Mouse (Mus musculus): ENCODE measurements at regions not wholly inside any gene's neighbourhood (a gene's known extent, or its start where the extent isn't known, plus 50 kb on each side); places are given as distances from the start of the nearest gene placed in this dataset.

DNA sequence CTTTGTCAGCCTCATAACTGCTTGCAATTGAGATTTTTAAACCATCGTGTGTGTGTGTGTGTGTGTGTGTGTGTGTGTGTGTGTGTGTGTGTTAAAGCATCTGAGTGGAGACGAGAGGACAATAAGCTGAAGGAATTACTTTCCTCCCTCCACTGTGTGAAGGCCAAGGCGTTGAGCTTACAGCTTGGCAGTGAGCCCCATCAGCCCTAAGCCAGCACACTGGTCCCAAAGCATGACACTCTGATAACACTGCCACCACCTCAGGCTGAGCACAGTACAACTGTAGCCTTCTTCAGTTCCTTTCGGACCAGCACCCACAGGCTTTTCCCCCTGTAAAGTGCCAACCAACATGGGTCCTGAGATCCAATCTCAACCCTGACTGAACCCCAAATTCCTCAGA, 85.1 kb upstream of the Egln3 start:
- no peak for TF ChIP-seq CTCF (IDR thresholded peaks at IDR 0.05; ENCODE audit: control insufficient read depth, insufficient read depth, low read length)
- TF ChIP-seq POLR2A (IDR thresholded peaks at IDR 0.05; ENCODE audit: borderline replicate concordance, control insufficient read depth, low read depth, low read length): no peak
